Mouse (Mus musculus) MN1 (cell line): ENCODE measurements at regions not wholly inside any gene's neighbourhood (a gene's known extent, or its start where the extent isn't known, plus 50 kb on each side); places are given as distances from the start of the nearest gene placed in this dataset.
A peak's percentile ranks its signal among the peaks of the same experiment; 100 is the strongest.

Experiments
- DNase-seq: peaks from one replicate; pipeline ENCODE4 v3.0.0-alpha.2; 2016; ENCODE audit warnings: low spot score

GRCm38 (mm10) chr14:25299673-25300190 lies 159.3 kb upstream of the Zmiz1 start:
- no peak for DNase-seq

GRCm38 (mm10) chr14:25301336-25302031 lies 157.5 kb upstream of the Zmiz1 start:
- DNase-seq: no peak

DNA sequence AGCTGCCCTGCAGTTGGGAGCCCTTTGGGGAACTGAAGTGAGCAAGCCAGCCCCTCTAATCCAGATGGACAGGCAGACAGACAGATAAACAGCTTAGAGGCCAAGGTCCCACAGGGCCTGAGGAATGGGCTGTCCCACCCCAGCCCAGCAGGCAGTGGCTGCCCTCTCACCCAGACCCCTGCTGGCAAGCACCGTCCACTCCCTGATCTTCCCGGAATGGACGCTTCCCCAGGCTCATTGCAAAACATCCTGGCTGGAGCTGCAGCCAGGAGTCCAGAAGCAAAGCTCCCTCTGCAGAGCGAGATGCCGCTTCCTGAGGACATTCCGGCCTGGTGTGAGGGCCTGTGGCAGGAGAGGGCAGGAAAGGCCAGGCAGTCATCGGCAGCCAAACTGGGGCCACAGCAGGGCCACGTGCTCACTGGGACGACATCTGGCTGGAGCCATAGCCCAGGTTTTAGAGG lies 154.6 kb upstream of the Zmiz1 start:
- peak; percentile 82 for DNase-seq

GRCm38 (mm10) chr14:25306166-25306565 lies 152.8 kb upstream of the Zmiz1 start:
- DNase-seq: no peak

- DNase-seq: no peak
Measured at GRCm38 (mm10) chr14:25306961-25307654, 151.9 kb upstream of the Zmiz1 start.

- DNase-seq: no peak
Measured at GRCm38 (mm10) chr14:25308051-25308450, 150.9 kb upstream of the Zmiz1 start.

DNA sequence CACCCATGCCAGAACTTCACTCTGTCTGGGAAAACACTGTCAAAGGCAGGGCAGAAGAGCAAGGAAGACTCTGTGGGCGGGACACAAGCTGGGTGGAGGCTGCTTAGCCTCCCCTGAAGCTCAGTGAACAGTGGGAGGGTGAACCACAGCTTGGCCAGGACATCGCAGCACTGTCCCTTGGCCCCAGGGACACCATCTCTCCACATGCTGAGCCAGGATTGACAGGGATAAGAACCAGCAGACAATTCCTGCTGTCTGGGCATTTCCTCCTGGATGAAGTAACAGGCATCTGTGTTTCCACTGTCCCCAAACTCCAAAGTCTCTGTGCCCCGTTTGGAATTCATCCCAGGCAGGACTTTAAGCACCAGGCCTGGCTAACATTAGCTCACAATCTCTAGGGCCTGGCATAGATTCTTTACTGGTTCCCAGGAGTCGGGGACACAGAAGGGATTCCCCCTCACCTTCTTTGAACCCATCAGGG lies 148.3 kb upstream of the Zmiz1 start:
- peak; percentile 36 for DNase-seq

DNA sequence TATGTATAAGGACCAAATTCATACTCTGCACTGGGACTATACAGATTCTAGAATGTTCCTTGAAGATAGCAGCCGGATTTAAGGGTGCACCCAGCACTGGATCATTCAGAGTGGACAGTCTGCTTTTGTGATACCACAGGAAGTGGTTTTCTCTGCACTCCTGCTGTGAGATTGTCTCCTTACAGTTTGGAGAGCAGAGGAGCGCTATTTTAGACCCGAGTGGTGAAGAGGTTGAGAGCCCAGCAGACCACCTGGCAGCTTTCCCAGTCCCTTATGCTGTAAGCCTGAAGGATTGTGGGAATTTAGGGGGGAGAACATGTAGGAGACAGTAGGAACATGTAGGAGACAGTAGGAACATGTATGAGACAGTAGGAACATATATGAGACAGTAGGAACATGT lies 147.5 kb upstream of the Zmiz1 start:
- peak; percentile 25 for DNase-seq

GRCm38 (mm10) chr14:25312135-25312534 lies 146.8 kb upstream of the Zmiz1 start:
- DNase-seq: peak; percentile 49

DNA sequence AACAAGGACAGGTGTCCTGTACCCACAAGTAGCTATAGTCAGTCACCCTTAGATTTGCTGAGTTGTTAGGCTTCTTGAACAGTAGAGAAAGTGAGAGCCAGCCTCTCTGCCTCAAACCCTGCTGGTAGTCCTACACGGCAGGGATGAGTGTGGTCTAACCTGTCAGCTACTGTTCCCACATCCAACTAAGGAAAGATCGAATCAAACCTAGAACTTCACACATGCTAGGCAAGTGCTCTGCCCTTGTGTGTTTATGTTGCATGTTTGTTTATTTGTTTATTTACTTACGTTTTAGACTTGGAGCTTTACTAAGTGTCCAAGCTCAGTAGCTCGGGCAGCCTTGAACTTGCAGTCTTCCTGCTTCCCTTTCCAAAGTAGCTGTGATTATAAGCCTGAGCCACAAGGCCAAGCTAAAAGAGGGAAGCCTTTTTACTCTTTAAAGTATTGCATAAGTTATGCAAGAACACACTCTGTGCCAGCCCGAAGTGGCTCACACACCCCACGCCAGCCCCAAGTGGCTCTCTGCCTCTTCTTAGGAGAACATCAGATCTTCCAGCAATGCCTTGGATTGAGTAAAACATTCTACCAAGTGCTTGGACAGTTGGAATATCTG lies 146.1 kb upstream of the Zmiz1 start:
- DNase-seq: no peak

DNA sequence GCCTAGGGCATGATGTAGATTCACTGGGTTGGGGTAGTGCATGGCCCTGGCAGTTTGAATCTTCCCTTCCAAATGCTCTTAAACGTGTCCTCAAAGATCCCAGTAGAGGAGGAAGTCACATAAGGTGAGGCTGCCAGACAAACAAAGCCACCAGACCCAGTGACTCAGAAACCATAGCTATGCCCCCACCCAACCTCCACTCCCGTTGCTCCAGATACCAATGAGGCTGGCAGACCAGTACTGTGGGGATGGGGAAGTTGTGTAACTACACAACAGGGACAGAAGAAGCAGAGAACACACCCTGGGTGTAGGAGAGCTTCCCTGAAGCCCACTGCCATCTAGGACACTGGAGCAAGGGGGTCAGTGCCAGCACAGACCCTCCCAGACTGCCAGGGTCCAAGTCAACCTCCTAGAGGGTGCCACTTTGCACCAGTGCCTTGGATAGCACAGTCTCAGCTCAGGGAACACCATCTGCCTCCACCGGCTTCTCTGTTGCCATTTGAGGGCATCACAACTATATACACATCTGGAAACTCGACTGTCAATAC lies 145.2 kb upstream of the Zmiz1 start:
- no peak for DNase-seq

DNA sequence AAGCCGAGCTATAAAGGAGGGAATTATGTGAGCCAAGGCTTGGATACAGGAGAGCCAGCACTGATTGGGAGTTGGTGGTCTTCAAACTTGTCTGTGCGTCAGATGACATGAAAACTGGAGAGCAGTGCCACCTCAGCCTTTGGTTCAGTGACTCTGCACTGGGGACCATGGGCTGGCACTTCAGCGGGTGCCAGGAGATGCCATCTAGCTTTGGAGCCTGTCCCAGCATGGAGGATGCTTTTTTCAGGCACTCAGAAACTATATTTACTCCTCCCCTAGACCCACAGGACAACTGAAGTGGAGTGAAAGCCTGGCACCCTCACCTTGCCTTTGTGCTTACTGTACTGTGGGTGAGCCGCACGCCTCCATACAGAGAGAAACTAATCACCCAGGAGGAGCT lies 142.5 kb upstream of the Zmiz1 start:
- no peak for DNase-seq

DNA sequence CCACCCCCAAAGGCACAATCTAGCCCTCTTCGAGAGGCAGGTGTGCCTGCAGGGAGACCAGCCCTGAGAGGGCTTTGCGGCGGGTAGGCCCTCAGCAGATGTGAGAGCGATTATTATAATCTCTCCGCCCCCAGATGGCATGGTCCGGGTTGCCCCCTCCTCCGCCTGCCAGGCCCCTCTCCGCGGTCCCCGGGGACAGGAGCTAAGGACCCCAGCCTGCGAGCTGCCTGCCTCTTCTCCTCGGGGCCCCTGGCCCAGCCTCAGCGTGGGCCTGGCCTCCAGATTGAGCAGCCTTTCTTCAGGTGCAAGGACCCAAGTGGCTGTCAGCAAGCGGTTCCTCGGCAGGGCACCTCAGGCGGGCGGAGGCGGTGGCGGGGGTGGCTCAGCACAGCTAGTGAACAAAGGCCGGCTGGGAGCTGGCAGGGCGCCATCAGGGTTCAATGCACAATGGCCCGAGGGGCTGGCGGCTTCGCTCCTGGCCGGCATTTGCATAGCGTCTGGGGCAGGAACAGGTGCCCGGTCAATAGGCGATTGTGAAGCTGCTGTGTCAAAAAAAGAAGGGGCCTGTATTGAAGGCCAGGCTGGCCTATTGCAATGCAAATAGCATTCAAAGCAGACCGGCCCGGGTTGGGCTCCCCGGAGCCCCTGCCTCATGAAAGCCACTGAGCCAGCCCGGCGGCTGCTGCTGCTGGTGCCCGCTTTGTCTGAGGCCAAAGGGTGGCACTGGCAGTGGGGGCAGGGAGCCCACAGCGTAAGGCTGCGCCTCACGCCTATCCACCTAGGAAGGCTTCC lies 141.1 kb upstream of the Zmiz1 start:
- peak; percentile 84 for DNase-seq

DNA sequence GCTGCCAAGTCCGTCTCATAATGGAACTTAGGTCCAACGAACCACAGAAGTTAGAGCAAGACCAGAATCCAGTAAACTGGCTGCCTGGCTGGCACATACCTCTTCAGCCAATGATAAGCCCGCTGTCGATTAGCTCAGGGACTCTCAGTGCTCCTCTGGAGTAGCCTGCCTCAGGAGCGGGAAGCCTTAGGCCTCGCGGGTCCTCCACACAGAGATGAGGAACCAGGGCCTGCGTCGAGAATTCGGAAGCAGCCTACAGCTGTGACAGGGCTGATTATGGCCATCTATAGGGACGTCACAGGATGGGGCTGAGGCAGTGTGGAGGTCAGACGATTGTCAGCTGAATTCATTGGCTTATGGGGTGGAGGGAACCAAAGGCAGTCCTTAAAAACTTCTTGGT lies 140.1 kb upstream of the Zmiz1 start:
- DNase-seq: no peak

GRCm38 (mm10) chr14:25320141-25320540 lies 138.8 kb upstream of the Zmiz1 start:
- no peak for DNase-seq

GRCm38 (mm10) chr14:25323542-25324484 lies 135.2 kb upstream of the Zmiz1 start:
- no peak for DNase-seq

GRCm38 (mm10) chr14:25325887-25326286 lies 133.1 kb upstream of the Zmiz1 start:
- peak; percentile 22 for DNase-seq

GRCm38 (mm10) chr14:25328230-25328629 lies 130.8 kb upstream of the Zmiz1 start:
- DNase-seq: no peak

DNA sequence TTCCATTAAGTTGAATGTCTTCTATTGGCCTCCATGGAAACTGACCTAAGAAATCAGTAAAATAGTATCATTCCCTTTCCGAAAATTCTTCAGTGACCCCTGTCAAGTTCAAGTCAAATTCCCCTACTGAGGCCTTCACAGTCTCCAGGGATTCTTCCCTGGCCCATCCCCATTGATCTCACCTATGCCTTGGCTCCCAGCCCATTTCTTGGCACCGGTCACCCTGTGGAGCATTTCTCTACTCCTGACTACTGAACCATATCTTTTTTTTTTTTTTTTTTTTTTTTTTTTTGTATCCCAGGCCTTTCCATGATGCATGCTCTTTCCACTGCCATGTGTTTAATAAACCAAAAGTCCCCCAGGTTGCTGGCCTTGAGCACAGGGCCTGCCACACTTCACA lies 124.8 kb upstream of the Zmiz1 start:
- no peak for DNase-seq

DNA sequence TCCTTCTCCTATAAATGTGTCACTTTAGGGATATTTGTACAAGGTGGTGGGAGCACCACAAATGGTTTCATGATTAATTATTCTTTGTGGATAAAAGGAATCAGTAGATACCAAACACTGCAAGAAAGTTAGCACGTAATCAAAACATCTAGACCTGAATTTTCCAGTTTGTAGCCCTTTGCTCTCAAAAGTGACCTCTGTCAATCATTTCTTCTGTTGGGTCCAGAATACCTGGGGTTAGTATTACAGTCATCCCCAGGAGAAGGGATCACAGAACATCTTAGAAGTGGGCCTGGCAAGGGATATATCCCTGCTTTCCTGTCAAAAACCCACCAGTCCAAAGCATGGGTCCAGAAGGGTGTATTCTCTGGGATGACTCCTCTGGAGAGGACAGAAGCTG lies 122.1 kb upstream of the Zmiz1 start:
- no peak for DNase-seq
